Mouse (Mus musculus) neural tube, embryonic 15.5 days (tissue): ENCODE data around the gene Mapkapk2. TPM values are rescaled to one million over a fixed set of nuclear protein-coding genes. Genes with fewer than 3 reads are reported as not detected.
"Not testable (repeated sequence)": the region's sequence is repeated elsewhere in the genome, so short reads cannot be mapped to it uniquely, and the experiment has no call there.

Source experiments
- ATAC-seq: fragments of 200-750 bp; cut with Nextera tagmentation; 2 replicates; pipeline ENCODE4 v1.8.0; 2017; ENCODE audit warnings: mild to moderate bottlenecking, moderate TSS enrichment, moderate library complexity; ENCODE audit not compliant: low FRiP score
- H3K27ac ChIP-seq: fragments of 300-500 bp; sonication (generic); replicated peaks from 2 replicates; pipeline ENCODE4 v1.5.1; 2015; ENCODE audit warnings: mild to moderate bottlenecking, inconsistent platforms
- H3K27me3 ChIP-seq: fragments of 300-500 bp; sonication (generic); replicated peaks from 2 replicates; pipeline ENCODE4 v1.6.1; 2015; ENCODE audit warnings: inconsistent platforms
- H3K36me3 ChIP-seq: fragments of 300-500 bp; sonication (generic); 2 replicates; pipeline ENCODE4 v1.6.1; 2015; ENCODE audit warnings: inconsistent platforms
- H3K4me1 ChIP-seq: fragments of 300-500 bp; sonication (generic); 2 replicates; pipeline ENCODE4 v1.6.1; 2015; ENCODE audit warnings: inconsistent platforms
- H3K4me2 ChIP-seq: fragments of 300-500 bp; sonication (generic); 2 replicates; pipeline ENCODE4 v1.6.1; 2015; ENCODE audit warnings: inconsistent platforms, mild to moderate bottlenecking, moderate library complexity
- H3K4me3 ChIP-seq: fragments of 300-500 bp; sonication (generic); replicated peaks from 2 replicates; pipeline ENCODE4 v1.5.1; 2015; ENCODE audit warnings: mild to moderate bottlenecking, inconsistent platforms
- H3K9ac ChIP-seq: fragments of 300-500 bp; sonication (generic); replicated peaks from 2 replicates; pipeline ENCODE4 v1.6.1; 2015; ENCODE audit warnings: mild to moderate bottlenecking, inconsistent platforms
- H3K9me3 ChIP-seq: fragments of 300-500 bp; sonication (generic); replicated peaks from 2 replicates; pipeline ENCODE4 v1.6.1; 2016; ENCODE audit warnings: inconsistent platforms
- WGBS: fragments of 180-500 bp; shearing (Covaris S2); methylation state at CpG from one replicate; pipeline ENCODE4 v1.1.7; 2015; ENCODE audit warnings: mixed read lengths; 5-methylcytosine and 5-hydroxymethylcytosine counted together
- polyA plus RNA-seq: library from polyadenylated mRNA; unstranded; fragments of >200 nt; fragmentation: Nextera tagmentation; extraction: Ambion mirVana; gene quantifications from 2 replicates; pipeline ENCODE4 v1.2.1, GENCODE M21; 2015

Gene Mapkapk2
- 15.0 and 19.9 TPM in 2 replicates for polyA plus RNA-seq

DNA sequence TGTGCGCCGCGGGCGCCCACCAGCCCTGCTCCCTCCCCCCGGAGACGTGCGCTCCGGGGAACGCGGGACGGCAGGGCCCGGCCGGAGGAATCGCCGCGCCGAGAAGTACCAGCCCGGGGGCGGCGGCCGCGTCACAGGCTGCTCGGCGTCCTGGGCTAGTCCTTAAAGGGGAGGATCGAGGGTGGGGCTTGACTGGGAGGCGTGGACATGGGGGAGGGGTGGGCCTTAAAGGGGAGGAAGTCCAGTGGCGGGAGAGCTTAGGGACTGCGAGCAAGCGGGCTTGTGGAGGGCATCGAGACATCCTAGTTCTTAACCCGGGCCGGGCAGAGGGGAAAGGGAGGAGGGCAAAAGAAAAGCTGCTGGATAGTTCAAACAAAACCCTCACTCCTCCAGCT lies at the start of gene Mapkapk2:
Gene Mapkapk2, minus strand, starts transcription at position 127 of the 395 bp plus-strand sequence.
- Histone ChIP-seq H3K4me3 (peak within 1 kb of the TSS; percentile 94), H3K27me3 (no peaks in the 10 kb centered on the region), H3K27ac (peak within 1 kb of the TSS; percentile 79), H3K9me3 (no peaks in the 10 kb centered on the region), H3K4me1 (peaks cover 36% of the 10 kb centered on the region), H3K36me3 (no peaks in the 10 kb centered on the region), H3K4me2 (peak within 1 kb of the TSS; percentile 79), H3K9ac (peak within 1 kb of the TSS; percentile 76)
- under 1% methylated on average over 26 of the region's 32 CpGs for WGBS
- peak; percentile 97 for ATAC-seq

GRCm38 (mm10) chr1:131146181-131146614 lies 48.6 kb upstream of the Mapkapk2 start:
- Histone ChIP-seq H3K4me2 (no peak overlapping the region), H3K27ac (no peak overlapping the region), H3K27me3 (no peaks in the 10 kb centered on the region), H3K9ac (no peak overlapping the region), H3K9me3 (no peaks in the 10 kb centered on the region), H3K4me3 (no peak overlapping the region), H3K4me1 (no peaks in the 10 kb centered on the region), H3K36me3 (no peaks in the 10 kb centered on the region)
- no peak for ATAC-seq
- WGBS = 87% methylated on average over 3 of the region's 3 CpGs

- ATAC-seq, H3K4me2 ChIP-seq, H3K9me3 ChIP-seq, H3K9ac ChIP-seq, H3K4me3 ChIP-seq, H3K4me1 ChIP-seq, H3K27ac ChIP-seq, H3K36me3 ChIP-seq, H3K27me3 ChIP-seq: not testable (repeated sequence)
- 91% methylated on average over 3 of the region's 3 CpGs for WGBS
Measured at GRCm38 (mm10) chr1:131145222-131145621, 47.6 kb upstream of the Mapkapk2 start.

GRCm38 (mm10) chr1:131142472-131142871 lies 44.8 kb upstream of the Mapkapk2 start:
- no peak overlapping the region for H3K4me2 ChIP-seq
- H3K9ac ChIP-seq = no peak overlapping the region
- no peak overlapping the region for H3K27ac ChIP-seq
- H3K36me3 ChIP-seq = no peaks in the 10 kb centered on the region
- ATAC-seq = no peak
- H3K4me1 ChIP-seq = peaks cover 9% of the 10 kb centered on the region
- H3K9me3 ChIP-seq = no peaks in the 10 kb centered on the region
- no peaks in the 10 kb centered on the region for H3K27me3 ChIP-seq
- 93% methylated on average over 1 of the region's 1 CpGs for WGBS
- H3K4me3 ChIP-seq = no peak overlapping the region

GRCm38 (mm10) chr1:131141449-131141848 lies 43.8 kb upstream of the Mapkapk2 start:
- H3K9ac ChIP-seq = no peak overlapping the region
- no peak for ATAC-seq
- 74% methylated on average over 2 of the region's 2 CpGs for WGBS

DNA sequence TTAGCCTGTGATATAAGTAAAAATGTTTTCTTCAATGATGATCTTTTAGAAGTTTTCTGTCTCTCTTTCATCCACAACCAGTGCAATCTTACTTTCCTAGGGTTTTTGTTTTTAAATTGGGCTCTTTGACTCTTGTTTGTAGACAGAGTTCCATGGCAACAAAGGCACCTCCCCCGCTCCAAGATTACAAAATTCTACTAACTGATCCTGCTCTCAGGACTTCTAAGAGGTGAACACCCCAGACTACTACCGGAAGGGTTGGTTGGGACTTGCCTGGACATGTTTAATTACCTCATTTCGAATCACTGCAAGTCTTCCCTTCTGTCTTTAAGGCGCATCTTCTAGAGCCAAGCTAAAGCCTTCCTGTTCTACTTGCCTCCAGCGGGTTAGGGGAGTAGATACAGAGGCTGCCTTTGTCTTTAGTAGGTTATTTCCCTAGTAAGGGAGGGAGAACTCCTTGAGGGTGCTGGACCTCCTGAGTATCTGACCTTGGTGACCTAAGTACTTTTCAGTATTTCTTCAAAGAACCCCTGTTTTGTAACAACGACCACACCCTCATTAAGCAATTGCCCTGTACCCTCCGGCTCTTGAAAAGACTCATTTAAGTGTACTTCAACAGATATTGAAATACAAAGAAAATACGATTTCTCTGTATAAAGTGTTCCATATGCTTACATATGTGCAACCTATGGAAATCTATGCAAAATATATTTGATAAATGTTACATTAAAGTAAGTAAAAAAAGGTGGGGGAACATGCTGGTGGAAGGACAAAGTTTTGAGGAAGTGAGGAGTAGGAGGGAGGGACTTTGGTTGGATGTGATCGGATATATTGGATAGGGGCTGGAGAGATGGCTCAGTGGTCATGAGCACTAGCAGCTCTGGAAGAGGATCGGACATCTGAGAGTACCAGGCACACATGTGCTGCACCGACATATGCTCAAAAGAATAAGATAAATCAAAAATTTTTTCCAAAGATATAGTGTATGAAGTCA lies 41.8 kb upstream of the Mapkapk2 start:
- WGBS = 70% methylated on average over 11 of the region's 11 CpGs
- Histone ChIP-seq H3K27ac (peak overlapping the region; percentile 92), H3K4me1 (peaks cover 34% of the 10 kb centered on the region), H3K4me2 (peak overlapping the region; percentile 75), H3K4me3 (peak overlapping the region; percentile 85; the same call in 1 of the 2 replicates), H3K9ac (no peak overlapping the region), H3K27me3 (no peaks in the 10 kb centered on the region), H3K36me3 (no peaks in the 10 kb centered on the region), H3K9me3 (no peaks in the 10 kb centered on the region)
- ATAC-seq = no peak

More at GRCm38 (mm10) chr1:131141449-131141848, 43.8 kb upstream of the Mapkapk2 start:
- peaks cover 18% of the 10 kb centered on the region for H3K4me1 ChIP-seq
- no peak overlapping the region for H3K4me2 ChIP-seq
- H3K27ac ChIP-seq = no peak overlapping the region
- no peaks in the 10 kb centered on the region for H3K9me3 ChIP-seq
- H3K27me3 ChIP-seq = no peaks in the 10 kb centered on the region
- H3K36me3 ChIP-seq = no peaks in the 10 kb centered on the region
- no peak overlapping the region for H3K4me3 ChIP-seq

GRCm38 (mm10) chr1:131138191-131139016 lies 40.8 kb upstream of the Mapkapk2 start, which contains the start of gene Dyrk3:
Gene Dyrk3 (minus strand): TSS chr1:131138340.
- WGBS = 5% methylated on average over 49 of the region's 49 CpGs
- Histone ChIP-seq H3K4me2 (peak within 1 kb of the TSS; percentile 75), H3K36me3 (0 out of 2 replicates have a peak, but pooled peaks cover 2% of the 10 kb centered on the region), H3K9me3 (no peaks in the 10 kb centered on the region), H3K4me3 (peak within 1 kb of the TSS; percentile 85), H3K27me3 (no peaks in the 10 kb centered on the region), H3K4me1 (peaks cover 40% of the 10 kb centered on the region), H3K27ac (peak within 1 kb of the TSS; percentile 92), H3K9ac (peak within 1 kb of the TSS; percentile 73)
- peak; percentile 98 for ATAC-seq

DNA sequence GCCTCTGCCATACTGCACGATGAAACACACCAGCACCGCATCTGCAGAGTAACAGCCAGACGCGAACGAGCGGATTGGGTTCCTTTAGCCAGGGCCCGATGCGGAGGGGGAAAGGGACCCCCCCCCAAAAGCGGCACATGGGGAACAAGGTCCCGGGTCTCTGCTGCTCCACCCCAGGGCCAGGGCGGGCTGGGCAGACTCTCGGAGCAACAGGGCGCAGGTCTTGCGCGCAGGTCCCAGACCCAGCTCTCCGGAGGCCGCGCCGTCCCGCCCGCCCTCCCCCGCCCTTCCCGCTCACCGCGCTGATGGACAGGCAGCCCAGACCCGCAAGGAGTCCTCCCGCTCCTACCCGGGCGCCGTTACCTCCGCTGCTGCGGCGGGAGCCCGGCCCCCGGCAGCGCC lies 40.1 kb upstream of the Mapkapk2 start:
- Histone ChIP-seq H3K9ac (peak overlapping the region; percentile 73), H3K4me2 (peak overlapping the region; percentile 75), H3K27ac (peak overlapping the region; percentile 92), H3K27me3 (no peaks in the 10 kb centered on the region), H3K4me3 (peak overlapping the region; percentile 85), H3K4me1 (peaks cover 40% of the 10 kb centered on the region), H3K36me3 (0 out of 2 replicates have a peak, but pooled peaks cover 2% of the 10 kb centered on the region), H3K9me3 (no peaks in the 10 kb centered on the region)
- peak; percentile 86 for ATAC-seq
- WGBS = 1% methylated on average over 27 of the region's 36 CpGs

DNA sequence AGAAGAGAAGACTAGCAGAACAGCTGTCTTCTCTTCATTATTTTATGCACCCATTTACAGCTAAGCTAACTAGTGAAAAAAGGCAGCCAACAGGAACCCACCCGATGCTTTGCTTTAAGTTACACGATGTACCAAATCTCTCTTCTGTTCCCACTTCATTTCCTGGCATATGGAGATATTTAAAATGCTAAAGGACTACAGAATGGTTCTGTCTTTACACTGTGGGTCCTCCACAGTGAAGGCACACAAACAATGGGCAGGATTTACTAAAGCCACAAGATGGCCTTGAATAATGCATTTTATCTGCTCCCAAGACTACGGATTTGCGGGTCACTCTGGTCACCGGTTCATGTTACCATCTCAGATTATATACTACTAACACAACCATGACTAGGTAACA lies 39.5 kb upstream of the Mapkapk2 start:
- peak overlapping the region; percentile 41; the same call in 1 of the 2 replicates for H3K9ac ChIP-seq
- no peaks in the 10 kb centered on the region for H3K9me3 ChIP-seq
- 7% methylated on average over 5 of the region's 5 CpGs for WGBS
- H3K4me3 ChIP-seq = peak overlapping the region; percentile 85
- ATAC-seq = no peak
- 0 out of 2 replicates have a peak, but pooled peaks cover 2% of the 10 kb centered on the region for H3K36me3 ChIP-seq
- H3K27me3 ChIP-seq = no peaks in the 10 kb centered on the region
- H3K4me1 ChIP-seq = peaks cover 40% of the 10 kb centered on the region
- H3K4me2 ChIP-seq = peak overlapping the region; percentile 75
- peak overlapping the region; percentile 39; the same call in 1 of the 2 replicates for H3K27ac ChIP-seq

- H3K4me1 ChIP-seq = peaks cover 40% of the 10 kb centered on the region
- no peak for ATAC-seq
- H3K27me3 ChIP-seq = no peaks in the 10 kb centered on the region
- H3K36me3 ChIP-seq = 0 out of 2 replicates have a peak, but pooled peaks cover 2% of the 10 kb centered on the region
- H3K9ac ChIP-seq = 0 out of 2 replicates have a peak overlapping the region, but pooled peaks have one; percentile 41
- H3K4me2 ChIP-seq = peak overlapping the region; percentile 75
- no peaks in the 10 kb centered on the region for H3K9me3 ChIP-seq
- no peak overlapping the region for H3K27ac ChIP-seq
- WGBS = 80% methylated on average over 10 of the region's 10 CpGs
- H3K4me3 ChIP-seq = peak overlapping the region; percentile 85; the same call in 1 of the 2 replicates
Measured at GRCm38 (mm10) chr1:131135960-131136629, 38.5 kb upstream of the Mapkapk2 start.
